Mouse (Mus musculus) brain, adult 10 weeks (tissue): ENCODE measurements around the gene Gm10181. TPM values are rescaled to one million over a fixed set of nuclear protein-coding genes. Genes with fewer than 3 reads are reported as not detected.

Experiments used
- polyA plus RNA-seq: library from polyadenylated mRNA; stranded (reverse); fragments of 350-450 nt; fragmentation: Illumina TruSeq; extraction: RNeasy Lipid Tissue Mini Kit (QIAGEN cat#74804); gene quantifications from one replicate; pipeline ENCODE4 v1.2.3, GENCODE M21; 2015; ENCODE audit warnings: low read depth, low replicate concordance

The Gm10181 gene
- not detected for polyA plus RNA-seq

DNA sequence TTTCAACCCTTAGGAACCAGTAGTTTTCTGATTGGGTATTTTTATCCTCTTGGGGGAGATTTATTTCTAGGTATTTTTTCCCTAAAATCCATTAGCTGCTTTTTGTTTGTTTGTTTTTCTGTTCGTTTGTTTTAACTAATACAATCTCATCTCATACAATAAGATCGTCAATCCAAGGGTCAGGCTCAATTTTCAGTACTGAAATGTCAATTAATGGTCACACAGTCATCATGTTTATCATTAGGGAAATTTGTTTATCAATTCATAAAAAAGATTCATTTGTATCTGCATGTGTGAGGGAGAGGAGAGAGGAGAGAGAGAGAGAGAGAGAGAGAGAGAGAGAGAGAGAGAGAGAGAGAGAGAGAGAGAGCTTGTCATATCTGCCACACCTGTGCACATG lies at the start of gene Gm10181:
Gene Gm10181 (plus strand): TSS at position 301 of the 400 bp plus-strand sequence.

Other genes starting within 250 kb of the Gm10181 start
- 37.1 TPM for gene Herpud2, start 62.4 kb downstream of the Gm10181 start, polyA plus RNA-seq
- gene Sept7, start 163.0 kb downstream of the Gm10181 start, polyA plus RNA-seq: 575 TPM